Mouse (Mus musculus) G1E-ER4 (cell line): ENCODE measurements around the gene Slc35a1. TPM values are rescaled to one million over a fixed set of nuclear protein-coding genes. Genes with fewer than 3 reads are reported as not detected.

Experiments
- GATA1 ChIP-seq: IDR thresholded peaks from one replicate; pipeline ENCODE4 v1.8.0; 2012; ENCODE audit warnings: low read length, inconsistent platforms
- polyA plus RNA-seq: library from polyadenylated mRNA; stranded (reverse); fragments of >175 nt; gene quantifications from 2 replicates; pipeline ENCODE4 v1.2.3, GENCODE M21; 2012

The Slc35a1 gene
- polyA plus RNA-seq, 1 experiment, result 2.9 TPM

DNA sequence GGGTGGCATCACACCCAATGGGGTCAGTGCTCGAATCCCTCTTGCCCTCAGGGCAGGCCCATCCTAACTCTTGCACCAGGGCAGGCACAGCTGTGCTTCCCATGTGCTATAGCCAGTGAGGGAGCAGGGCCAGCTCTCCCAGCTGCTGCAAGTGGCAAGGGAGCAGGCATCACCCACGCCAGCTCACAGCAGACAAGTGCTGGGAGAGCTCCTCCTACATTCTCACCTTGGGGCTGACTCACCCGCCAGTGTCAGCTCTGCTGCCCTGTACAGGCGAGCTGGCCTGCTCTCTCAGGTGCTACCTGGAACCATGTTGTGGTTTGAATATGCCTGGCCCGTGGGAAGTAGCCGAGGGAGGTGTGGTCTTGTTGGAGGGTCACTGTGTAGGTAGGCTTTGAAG is 25.3 kb downstream of the Slc35a1 start:
- TF ChIP-seq GATA1, result no peak

DNA sequence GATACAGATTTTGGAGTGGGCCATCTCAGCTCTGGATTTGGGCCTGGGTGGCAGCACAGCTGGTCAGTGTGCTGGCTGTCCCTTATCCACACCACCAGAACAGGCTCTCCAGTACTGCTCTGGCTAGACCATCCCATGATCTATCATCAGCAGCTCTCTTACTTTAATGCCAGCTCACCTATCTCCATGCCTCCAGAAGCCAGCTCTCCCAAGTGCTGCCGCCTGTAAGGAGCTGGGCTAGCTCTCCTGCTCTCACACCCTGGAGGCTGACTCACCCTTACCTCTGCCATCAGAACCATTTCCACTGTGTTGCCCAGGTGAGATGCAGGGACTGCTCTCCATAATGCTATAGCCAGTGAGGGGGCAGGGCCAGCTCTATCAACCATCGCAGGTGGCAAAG is 25.7 kb downstream of the Slc35a1 start:
- no peak for TF ChIP-seq GATA1

DNA sequence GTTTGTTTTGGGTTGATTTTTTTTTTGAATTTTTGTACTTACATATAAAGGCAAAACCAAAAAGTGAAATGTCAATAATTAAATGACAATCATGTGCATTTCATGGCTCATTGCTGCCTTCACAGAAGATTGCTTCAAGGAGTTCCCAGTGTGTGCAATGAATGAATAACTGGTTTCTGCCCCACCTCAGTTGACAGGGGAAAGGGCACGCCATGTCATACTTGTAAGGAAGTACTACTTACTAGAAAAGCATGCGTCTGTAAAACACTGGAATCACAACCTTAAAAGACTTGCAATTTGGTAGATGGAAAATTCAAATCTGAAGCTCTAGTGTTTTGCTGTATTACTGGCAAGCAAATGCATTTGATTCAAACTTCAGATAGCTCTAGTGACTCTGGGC is 28.2 kb downstream of the Slc35a1 start:
- no peak for TF ChIP-seq GATA1

DNA sequence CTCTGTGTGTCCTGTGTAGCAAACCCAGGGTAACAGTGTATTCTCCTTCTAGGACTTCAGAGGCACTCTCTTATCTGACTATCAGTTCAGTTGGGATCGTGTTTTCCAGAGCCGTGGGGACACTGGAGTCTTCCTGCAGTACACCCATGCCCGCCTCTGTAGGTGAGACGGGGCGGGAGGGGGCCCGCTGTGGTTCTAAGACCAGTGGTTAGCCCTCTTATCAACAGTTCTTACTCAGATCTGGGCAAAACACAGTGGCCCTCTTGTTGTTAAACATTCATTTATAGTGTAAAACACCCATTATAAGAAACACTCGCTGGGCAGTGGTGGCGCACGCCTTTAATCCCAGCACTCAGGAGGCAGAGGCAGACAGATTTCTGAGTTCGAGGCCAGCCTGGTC is 31.1 kb downstream of the Slc35a1 start:
- no peak for TF ChIP-seq GATA1

DNA sequence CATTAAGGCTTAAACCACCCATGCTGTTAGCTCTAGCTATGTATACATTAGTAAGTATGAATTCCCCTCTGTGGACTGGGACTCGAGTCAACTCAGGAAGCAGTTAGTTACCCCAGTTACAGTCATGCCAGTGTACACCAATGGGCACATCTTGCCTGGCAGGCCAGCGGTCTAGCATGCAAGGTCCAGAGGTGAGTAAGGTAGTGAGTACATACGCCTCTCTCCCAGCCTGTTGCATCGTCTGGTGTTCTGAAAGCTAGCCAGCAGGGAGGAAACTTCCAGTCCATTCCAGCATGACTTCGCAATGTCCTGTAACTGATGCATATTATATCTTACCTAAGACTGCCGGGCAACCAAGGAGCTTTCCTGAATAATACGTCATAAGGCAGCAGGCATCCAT is 34.1 kb downstream of the Slc35a1 start:
- no peak for TF ChIP-seq GATA1

DNA sequence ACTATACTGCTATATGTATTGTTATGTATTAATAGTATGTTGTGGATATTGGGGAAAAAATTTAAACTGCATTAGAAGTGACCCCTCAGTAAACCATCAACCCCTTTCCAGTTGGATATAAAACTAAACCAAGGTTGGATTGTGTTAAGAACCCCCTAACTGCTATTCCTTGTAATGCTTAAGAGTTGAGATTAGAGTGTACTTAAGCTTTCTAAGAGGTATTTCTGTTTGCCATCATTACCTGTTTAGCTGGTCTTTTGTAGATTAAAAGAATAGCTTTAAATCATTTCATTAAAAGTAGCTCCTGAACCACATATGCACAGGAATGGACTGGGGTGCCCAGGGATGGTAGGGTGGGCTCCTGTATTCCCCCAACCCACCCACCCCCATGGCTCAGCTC is 42.5 kb downstream of the Slc35a1 start:
- TF ChIP-seq GATA1, result no peak

DNA sequence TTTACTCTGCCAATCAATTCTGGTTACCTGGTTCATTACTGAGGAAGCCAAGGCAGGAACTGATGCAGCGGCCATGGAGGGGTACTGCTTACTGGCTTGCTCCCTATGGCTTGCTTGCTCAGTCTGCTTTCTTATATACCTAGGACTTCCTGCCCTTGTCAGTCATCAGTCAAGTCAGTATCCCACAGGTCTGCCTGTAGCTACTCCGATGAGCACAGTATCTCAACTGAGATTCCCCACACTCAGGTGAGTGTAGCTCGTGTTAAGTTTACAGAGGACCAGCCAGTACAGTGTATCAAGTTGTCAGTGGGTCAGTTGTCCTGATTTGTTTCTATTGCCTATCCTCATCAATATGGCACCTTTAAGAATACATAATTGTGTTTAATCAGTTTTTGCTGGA is 46.5 kb downstream of the Slc35a1 start:
- TF ChIP-seq GATA1, result no peak

DNA sequence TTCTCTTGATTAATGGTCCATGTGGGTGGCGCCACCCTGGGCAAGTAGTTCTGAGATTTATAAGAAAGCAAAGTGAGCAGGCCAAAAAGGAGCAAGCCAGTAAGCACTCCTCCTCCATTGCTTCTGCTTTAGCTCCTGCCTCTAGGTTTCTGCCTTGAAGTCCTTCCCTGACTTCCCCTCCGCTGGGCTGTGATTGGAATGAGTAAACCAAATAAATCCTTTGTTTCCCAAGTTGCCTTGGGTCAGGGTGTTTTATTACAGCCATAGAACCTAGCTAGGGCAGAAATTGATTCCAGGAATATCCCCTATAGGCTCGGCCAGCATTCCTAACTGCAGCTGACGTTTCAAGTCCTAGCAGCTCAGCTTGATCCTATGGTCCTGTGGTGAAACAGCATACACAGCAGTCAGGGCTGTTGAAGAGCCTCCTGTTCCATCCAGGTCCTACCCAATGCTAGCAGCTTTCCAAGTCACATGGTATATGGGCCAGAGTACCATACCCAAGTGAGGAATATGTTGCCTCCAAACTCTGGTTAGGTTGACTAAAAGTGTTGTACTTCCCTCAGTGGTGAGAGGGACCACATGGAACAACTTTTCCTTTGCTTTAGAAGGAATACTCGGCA is 47.4 kb downstream of the Slc35a1 start:
- TF ChIP-seq GATA1, result no peak

DNA sequence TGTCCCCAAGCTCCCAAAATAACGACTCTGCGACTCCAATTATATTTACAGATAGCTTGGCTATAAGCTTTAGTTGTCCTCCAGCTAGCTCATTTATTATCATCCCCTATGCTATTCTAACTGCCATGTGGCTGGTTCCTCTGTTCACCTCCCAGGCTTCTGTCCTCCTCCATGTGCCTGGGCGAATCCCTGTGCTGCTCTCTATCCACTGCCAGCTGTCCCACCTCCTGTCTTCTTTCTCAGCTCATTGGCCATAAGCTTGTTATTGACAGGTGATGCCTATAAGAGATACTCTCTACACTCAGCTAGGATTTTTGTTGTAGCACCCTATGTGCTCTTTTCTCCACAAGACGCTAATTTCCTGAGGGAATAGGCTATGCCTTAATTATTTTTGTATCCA is 49.4 kb downstream of the Slc35a1 start:
- TF ChIP-seq GATA1, result no peak

DNA sequence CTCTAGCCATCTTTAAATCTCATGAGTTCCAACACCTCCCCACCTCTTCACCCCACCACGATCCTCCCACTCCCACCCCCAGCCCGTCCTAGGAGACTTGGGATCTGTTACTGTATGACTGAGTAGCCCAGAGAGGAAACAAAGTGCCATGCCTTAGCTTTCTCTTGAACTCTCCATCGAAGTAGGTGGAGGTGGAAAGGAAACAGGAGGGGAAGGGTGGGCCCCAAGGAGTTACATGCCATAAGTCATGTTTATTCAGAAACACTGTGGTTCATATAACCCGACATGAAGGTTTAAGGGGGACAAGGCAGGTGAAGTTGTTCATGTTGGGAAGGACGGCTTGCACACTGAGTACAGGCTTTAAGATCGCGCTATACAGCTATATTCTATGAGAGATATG is 49.9 kb downstream of the Slc35a1 start:
- no peak for TF ChIP-seq GATA1

DNA sequence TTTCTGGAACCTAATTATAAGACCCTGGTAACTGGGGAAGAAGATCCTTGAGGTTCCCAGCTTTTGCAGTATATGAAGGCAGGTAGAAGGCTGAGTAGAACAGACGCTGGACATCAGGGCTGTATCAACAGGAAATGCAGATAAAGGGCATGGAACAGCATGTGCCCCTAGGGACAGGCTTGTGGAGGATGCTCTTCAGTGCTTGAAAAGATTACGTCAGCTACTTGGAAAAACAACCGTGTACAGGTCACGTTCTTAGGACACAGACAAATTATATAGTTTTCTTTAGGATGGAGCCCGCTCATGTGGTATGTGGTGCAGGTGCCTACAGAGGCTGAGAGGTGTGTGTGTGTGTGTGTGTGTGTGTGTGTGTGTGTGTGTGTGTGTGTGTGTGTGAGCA is 51.2 kb downstream of the Slc35a1 start:
- TF ChIP-seq GATA1, result no peak

DNA sequence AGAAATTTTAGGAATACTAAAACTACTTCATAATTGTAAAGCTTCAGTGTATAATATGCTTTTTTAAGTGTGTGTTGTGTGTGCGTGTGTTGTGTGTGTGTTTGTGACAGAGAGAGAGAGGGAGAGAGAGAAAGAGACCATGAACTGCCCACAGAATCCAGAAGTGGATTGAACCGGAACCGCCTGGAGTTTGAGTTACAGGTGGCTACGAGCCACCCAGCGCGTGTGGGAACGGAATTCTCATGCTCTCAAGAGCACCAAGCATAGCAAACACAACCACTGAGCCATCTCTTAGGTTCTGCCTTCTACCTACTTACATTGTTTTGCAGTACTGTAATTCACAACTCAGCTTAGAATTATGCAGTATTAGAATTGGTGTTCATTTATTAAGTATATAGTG is 53.1 kb downstream of the Slc35a1 start:
- TF ChIP-seq GATA1, result no peak

DNA sequence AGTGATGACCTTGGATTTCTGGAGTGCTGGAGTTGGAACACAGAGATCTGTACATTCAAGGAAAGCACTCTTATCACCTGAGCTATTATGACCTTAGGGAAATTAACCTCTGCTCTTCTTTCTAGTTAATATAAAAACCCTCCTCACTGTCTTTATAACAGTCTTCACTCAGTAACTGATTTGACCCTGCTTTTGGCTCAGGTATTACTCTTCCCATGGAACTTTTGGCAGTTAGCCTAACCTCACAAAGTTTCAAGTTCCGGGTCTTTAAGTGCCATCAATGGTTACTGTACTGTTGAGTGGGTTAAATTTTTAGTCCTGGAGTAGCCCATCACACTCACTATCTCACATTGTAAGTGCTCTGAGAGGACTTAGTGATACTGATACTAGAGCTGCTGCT is 57.3 kb downstream of the Slc35a1 start:
- TF ChIP-seq GATA1, result no peak

DNA sequence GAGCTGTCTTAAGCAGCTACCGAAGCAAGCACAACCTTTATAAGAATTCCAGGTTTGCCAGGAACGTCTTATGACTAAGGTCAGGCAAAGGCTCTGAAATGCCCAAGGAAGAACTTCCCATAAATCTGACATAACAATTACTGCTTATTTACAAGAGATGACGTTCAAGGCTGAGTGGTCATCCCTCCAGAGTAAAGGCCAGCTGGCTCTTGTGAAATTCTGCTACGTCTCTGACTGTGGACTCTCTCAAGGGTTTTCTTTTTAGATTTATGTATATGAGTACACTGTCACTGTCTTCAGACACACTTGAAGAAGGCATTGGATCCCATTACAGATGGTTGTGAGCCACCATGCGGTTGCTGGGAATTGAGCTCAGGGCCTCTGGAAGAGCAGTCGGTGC is 60.8 kb downstream of the Slc35a1 start:
- TF ChIP-seq GATA1, result no peak

DNA sequence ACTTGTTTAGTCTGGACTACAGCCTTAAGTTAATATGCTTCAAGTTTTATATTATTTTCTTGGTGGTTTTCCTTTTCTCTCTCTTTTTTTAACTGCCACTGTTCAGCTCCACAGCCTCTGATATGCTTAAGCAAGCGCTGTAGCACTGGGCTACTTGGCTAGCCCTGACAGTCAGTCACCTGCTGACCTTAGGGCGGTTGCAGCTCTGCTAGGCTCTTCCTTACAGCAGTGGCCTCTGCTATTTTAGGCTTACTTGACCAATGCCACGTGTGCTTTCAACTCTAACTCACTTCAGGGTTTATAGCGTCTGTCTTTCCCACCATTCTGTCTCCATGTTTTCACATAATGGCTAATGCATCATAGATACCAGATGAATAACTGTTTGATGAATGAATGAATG is 61.7 kb downstream of the Slc35a1 start:
- no peak for TF ChIP-seq GATA1

DNA sequence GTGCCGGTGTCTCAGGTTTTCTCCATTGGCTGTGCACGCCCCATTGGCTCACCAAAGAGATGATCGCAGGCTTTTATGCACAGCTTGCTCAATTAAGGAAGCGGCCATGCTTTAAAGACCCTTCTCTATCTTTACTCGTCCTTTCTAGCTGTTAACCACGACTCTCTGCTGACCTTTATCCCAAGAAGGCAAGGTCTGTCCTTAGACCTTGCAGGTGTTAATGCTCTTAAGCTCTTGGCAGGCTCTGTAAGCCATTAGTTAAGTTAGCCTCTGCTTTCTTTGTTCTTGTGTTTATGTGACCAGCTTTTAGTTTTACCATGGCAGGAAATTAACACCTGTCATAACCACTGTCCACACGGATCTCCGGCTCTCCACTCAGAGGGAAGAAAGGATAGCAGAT is 71.1 kb downstream of the Slc35a1 start:
- TF ChIP-seq GATA1, result no peak

DNA sequence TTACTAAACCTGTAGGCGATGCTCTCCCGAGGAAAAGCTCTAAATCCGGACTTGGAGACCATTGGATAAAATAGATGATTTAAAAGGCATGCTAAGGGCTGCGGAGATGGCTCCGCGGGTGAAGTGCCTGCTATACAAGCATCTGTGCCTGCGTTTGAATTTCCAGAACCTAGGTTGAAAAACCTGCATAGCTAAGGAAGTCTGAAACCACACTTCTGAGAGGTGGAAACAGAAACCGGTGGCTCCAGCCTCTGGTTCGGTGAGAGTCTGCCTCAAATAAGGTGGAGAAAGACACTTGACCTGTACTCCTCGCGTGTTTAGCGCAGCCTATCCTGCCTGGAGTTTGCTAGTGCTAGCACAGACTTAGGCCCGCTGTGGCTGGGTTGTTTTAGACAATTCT is 71.9 kb downstream of the Slc35a1 start:
- no peak for TF ChIP-seq GATA1

DNA sequence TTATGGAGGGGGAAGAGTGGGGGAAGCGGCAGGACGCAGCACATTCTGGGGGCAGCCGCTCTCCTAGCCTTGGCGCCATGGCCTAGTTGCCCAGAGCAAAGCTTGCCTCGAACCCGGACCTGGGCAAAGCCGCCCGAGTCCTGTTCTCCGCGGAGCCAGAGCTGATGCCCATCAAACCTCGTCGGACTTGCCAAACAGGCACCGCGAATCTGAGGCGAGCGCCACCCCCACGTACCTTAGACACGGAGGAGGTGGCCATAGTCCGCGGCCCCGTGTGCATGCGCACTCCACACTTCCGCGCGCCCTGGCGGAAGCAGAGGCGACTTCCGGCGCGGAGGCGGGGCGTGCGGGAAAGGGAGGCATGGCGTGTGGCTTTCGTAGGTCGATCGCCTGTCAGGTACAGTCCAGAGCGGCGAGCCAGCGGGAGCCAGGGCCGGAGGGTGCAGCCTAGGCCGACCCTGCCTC is 72.6 kb downstream of the Slc35a1 start, which contains the start of the genes Orc3 and Rars2:
Gene Orc3 (minus strand): TSS at position 315 of the 465 bp plus-strand sequence.
Gene Rars2 (plus strand): TSS at position 328 of the 465 bp plus-strand sequence.
- no peak for TF ChIP-seq GATA1
